Comparison of ENCODE assay signal across 7 mouse cellular contexts in the genomic region with DNA sequence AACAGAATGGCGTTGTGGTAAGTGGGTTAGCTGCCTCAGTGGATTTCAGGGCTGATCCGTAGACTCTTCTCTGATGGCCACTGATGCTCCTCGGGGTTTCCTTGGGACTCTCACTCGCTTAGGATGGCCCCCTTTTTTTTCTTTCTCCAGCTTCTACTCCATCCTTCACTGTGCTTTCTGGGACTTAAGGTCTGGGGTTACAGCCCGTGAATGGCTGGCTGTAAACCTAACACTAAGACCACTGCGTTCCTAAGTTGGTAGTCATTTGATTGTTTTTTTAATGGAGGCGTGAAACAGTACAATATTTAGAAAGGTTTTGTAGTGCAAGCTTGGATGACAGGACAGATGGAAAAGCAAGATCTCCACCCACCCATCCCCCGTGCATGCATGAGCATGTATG. TPM values are rescaled to one million over a fixed set of nuclear protein-coding genes. Genes with fewer than 3 reads are reported as not detected.
DNase-seq lines count a peak whose midpoint lies in the region; ATAC-seq and TF ChIP-seq lines count a peak whose summit lies in the region.

No protein-coding gene starts in this region.

- no peak for ATAC-seq in lung, postnatal 0 days
- no peak for ATAC-seq in forebrain, embryonic 12.5 days (ENCODE audit: low FRiP score)
- ATAC-seq in limb, embryonic 13.5 days (ENCODE audit: low FRiP score, low read depth) = no peak
- ATAC-seq in stomach, embryonic 15.5 days (ENCODE audit: insufficient read depth, low FRiP score, low read depth) = no peak
- no peak for ATAC-seq in monocyte, adult 5-6 weeks (replicated peaks; ENCODE audit: insufficient number of reproducible peaks, low FRiP score, low TSS enrichment, poor library complexity, severe bottlenecking)

- H3K4me1 ChIP-seq in lung, postnatal 0 days (ENCODE audit: insufficient read depth, low read depth, low read length) = no peaks in the 10 kb centered on the region; the same call in 1 of the 2 replicates
- peaks cover 13% of the 10 kb centered on the region for H3K4me1 ChIP-seq in forebrain, embryonic 12.5 days
- peaks cover 16% of the 10 kb centered on the region for H3K4me1 ChIP-seq in limb, embryonic 13.5 days
- peaks cover 11% of the 10 kb centered on the region for H3K4me1 ChIP-seq in stomach, embryonic 15.5 days

- no peaks in the 10 kb centered on the region for H3K36me3 ChIP-seq in lung, postnatal 0 days (ENCODE audit: insufficient read depth, low read length)
- H3K36me3 ChIP-seq in forebrain, embryonic 12.5 days (replicated peaks) = no peaks in the 10 kb centered on the region
- no peaks in the 10 kb centered on the region for H3K36me3 ChIP-seq in limb, embryonic 13.5 days
- H3K36me3 ChIP-seq in stomach, embryonic 15.5 days = no peaks in the 10 kb centered on the region

- H3K27me3 ChIP-seq in lung, postnatal 0 days (replicated peaks; ENCODE audit: insufficient read depth, low read length) = no peaks in the 10 kb centered on the region
- 0 out of 2 replicates have a peak, but pooled peaks cover 9% of the 10 kb centered on the region for H3K27me3 ChIP-seq in forebrain, embryonic 12.5 days
- 0 out of 2 replicates have a peak, but pooled peaks cover 3% of the 10 kb centered on the region for H3K27me3 ChIP-seq in limb, embryonic 13.5 days
- H3K27me3 ChIP-seq in stomach, embryonic 15.5 days (replicated peaks) = no peaks in the 10 kb centered on the region

- peak; percentile 21 for DNase-seq in lung, postnatal 0 days (ENCODE audit: low spot score)
- no peak for DNase-seq in lung, postnatal 25 days (ENCODE audit: low spot score)
- no peak for DNase-seq in spleen, postnatal 36 days (ENCODE audit: low spot score in 2 of 2)

- peak overlapping the region; percentile 95 for H3K4me2 ChIP-seq in lung, postnatal 0 days (replicated peaks; ENCODE audit: low read depth, low read length)
- H3K4me2 ChIP-seq in forebrain, embryonic 12.5 days = peak overlapping the region; percentile 81
- peak overlapping the region; percentile 77 for H3K4me2 ChIP-seq in limb, embryonic 13.5 days (replicated peaks)
- peak overlapping the region; percentile 70 for H3K4me2 ChIP-seq in stomach, embryonic 15.5 days

- H3K4me3 ChIP-seq in lung, postnatal 0 days (ENCODE audit: low read depth, low read length) = peak overlapping the region; percentile 89; the same call in 1 of the 2 replicates
- H3K4me3 ChIP-seq in forebrain, embryonic 12.5 days (replicated peaks) = peak overlapping the region; percentile 80
- peak overlapping the region; percentile 98 for H3K4me3 ChIP-seq in limb, embryonic 13.5 days
- peak overlapping the region; percentile 96 for H3K4me3 ChIP-seq in stomach, embryonic 15.5 days (replicated peaks)

- H3K27ac ChIP-seq in lung, postnatal 0 days (ENCODE audit: low read length) = peak overlapping the region; percentile 57; the same call in 1 of the 2 replicates
- H3K27ac ChIP-seq in forebrain, embryonic 12.5 days = peak overlapping the region; percentile 50; the same call in 1 of the 2 replicates
- 0 out of 2 replicates have a peak overlapping the region, but pooled peaks have one; percentile 67 for H3K27ac ChIP-seq in limb, embryonic 13.5 days
- H3K27ac ChIP-seq in stomach, embryonic 15.5 days = peak overlapping the region; percentile 78; the same call in 1 of the 2 replicates

- TF ChIP-seq CTCF in lung, postnatal 0 days (IDR thresholded peaks at IDR 0.05) = no peak

- 21% methylated on average over 8 of the region's 8 CpGs for WGBS in lung, postnatal 0 days
- WGBS in forebrain, embryonic 12.5 days = 26% methylated on average over 8 of the region's 8 CpGs
- 23% methylated on average over 8 of the region's 8 CpGs for WGBS in limb, embryonic 13.5 days
- WGBS in stomach, embryonic 15.5 days = 15% methylated on average over 8 of the region's 8 CpGs

- TF ChIP-seq EP300 in lung, postnatal 0 days (IDR thresholded peaks at IDR 0.05) = no peak

- H3K9me3 ChIP-seq in lung, postnatal 0 days (ENCODE audit: low read length) = no peaks in the 10 kb centered on the region
- H3K9me3 ChIP-seq in forebrain, embryonic 12.5 days = no peaks in the 10 kb centered on the region
- H3K9me3 ChIP-seq in limb, embryonic 13.5 days = no peaks in the 10 kb centered on the region
- no peaks in the 10 kb centered on the region for H3K9me3 ChIP-seq in stomach, embryonic 15.5 days

- no peak overlapping the region for H3K9ac ChIP-seq in lung, postnatal 0 days (replicated peaks; ENCODE audit: low read depth)
- H3K9ac ChIP-seq in forebrain, embryonic 12.5 days = peak overlapping the region; percentile 57; the same call in 1 of the 2 replicates
- H3K9ac ChIP-seq in limb, embryonic 13.5 days = peak overlapping the region; percentile 76
- peak overlapping the region; percentile 44; the same call in 1 of the 2 replicates for H3K9ac ChIP-seq in stomach, embryonic 15.5 days

RNA-seq across cellular contexts. Expression of a gene that starts 0.9 kb away (rescaled TPM):
- 19.3 and 20.1 TPM in 2 replicates for polyA plus RNA-seq in lung, postnatal 0 days (2015; fragmentation: Nextera tagmentation; extraction: Ambion mirVana)
- 42.1 and 43.8 TPM in 2 replicates for polyA plus RNA-seq in forebrain, embryonic 12.5 days (2016; fragmentation: Nextera tagmentation; extraction: Ambion mirVana)
- 54.7 and 55.3 TPM in 2 replicates for polyA plus RNA-seq in limb, embryonic 13.5 days (2015; fragmentation: Nextera tagmentation; extraction: Ambion mirVana)
- polyA plus RNA-seq in stomach, embryonic 15.5 days (2015; fragmentation: Nextera tagmentation; extraction: Ambion mirVana) = 57.0 and 57.7 TPM in 2 replicates
- 11.4 to 15.9 TPM (median 12.8 TPM) in 3 replicates for total RNA-seq in monocyte, adult 5-6 weeks (2017)

RNA-seq across cellular contexts. Expression of a gene that starts 52.5 kb away (rescaled TPM):
- 79.3 and 81.1 TPM in 2 replicates for polyA plus RNA-seq in lung, postnatal 0 days (2015; fragmentation: Nextera tagmentation; extraction: Ambion mirVana)
- polyA plus RNA-seq in forebrain, embryonic 12.5 days (2016; fragmentation: Nextera tagmentation; extraction: Ambion mirVana) = 68.0 and 68.6 TPM in 2 replicates
- 69.9 and 75.0 TPM in 2 replicates for polyA plus RNA-seq in limb, embryonic 13.5 days (2015; fragmentation: Nextera tagmentation; extraction: Ambion mirVana)
- polyA plus RNA-seq in stomach, embryonic 15.5 days (2015; fragmentation: Nextera tagmentation; extraction: Ambion mirVana) = 107 and 115 TPM in 2 replicates
- 25.3 to 47.3 TPM (median 27.9 TPM) in 3 replicates for total RNA-seq in monocyte, adult 5-6 weeks (2017)
